Mouse (Mus musculus) gastrocnemius, postnatal 10 days (tissue): Measurements from ENCODE around the gene Adgb. TPM values are rescaled to one million over a fixed set of nuclear protein-coding genes. Genes with fewer than 3 reads are reported as not detected.

Source experiments
- DNase-seq: peaks from one replicate; pipeline ENCODE4 v3.0.0; 2021; ENCODE audit warnings: mixed read lengths
- total RNA-seq, 2 experiments: library from RNA; stranded (reverse); gene quantifications; 2 replicates each; pipeline ENCODE4 v1.2.3; 2021

Adgb gene
- total RNA-seq, 2 experiments from 2014 or later = 0.09 TPM; not detected in 1

GRCm38 (mm10) chr10:10350550-10350949 lies 121.6 kb downstream of the Adgb start:
- no peak for DNase-seq

GRCm38 (mm10) chr10:10343930-10344329 lies 128.2 kb downstream of the Adgb start:
- no peak for DNase-seq

- no peak for DNase-seq
Measured at GRCm38 (mm10) chr10:10325560-10325959, 146.6 kb downstream of the Adgb start.

- no peak for DNase-seq
Measured at GRCm38 (mm10) chr10:10322961-10323360, 149.2 kb downstream of the Adgb start.

GRCm38 (mm10) chr10:10321119-10321781 lies 150.9 kb downstream of the Adgb start:
- DNase-seq = peak; percentile 52

- no peak for DNase-seq
Measured at GRCm38 (mm10) chr10:10320364-10321083, 151.6 kb downstream of the Adgb start.

GRCm38 (mm10) chr10:10318086-10318485 lies 154.0 kb downstream of the Adgb start:
- no peak for DNase-seq

- DNase-seq = no peak
Measured at GRCm38 (mm10) chr10:10315631-10316030, 156.5 kb downstream of the Adgb start.

- no peak for DNase-seq
Measured at GRCm38 (mm10) chr10:10314521-10314920, 157.6 kb downstream of the Adgb start.

- no peak for DNase-seq
Measured at GRCm38 (mm10) chr10:10309877-10310426, 162.2 kb downstream of the Adgb start.

- DNase-seq = no peak
Measured at GRCm38 (mm10) chr10:10309056-10309455, 163.1 kb downstream of the Adgb start.

- DNase-seq = no peak
Measured at GRCm38 (mm10) chr10:10307384-10307783, 164.7 kb downstream of the Adgb start.

- DNase-seq = no peak
Measured at GRCm38 (mm10) chr10:10304370-10304769, 167.8 kb downstream of the Adgb start.

- no peak for DNase-seq
Measured at GRCm38 (mm10) chr10:10301692-10302091, 170.4 kb downstream of the Adgb start.

GRCm38 (mm10) chr10:10300915-10301439 lies 171.1 kb downstream of the Adgb start:
- no peak for DNase-seq

- no peak for DNase-seq
Measured at GRCm38 (mm10) chr10:10299987-10300386, 172.1 kb downstream of the Adgb start.

- DNase-seq = no peak
Measured at GRCm38 (mm10) chr10:10287221-10287867, 184.8 kb downstream of the Adgb start.

Other genes starting within 250 kb of the Adgb start
- gene Rab32, start 85.9 kb upstream of the Adgb start, total RNA-seq = 1 to 10 TPM; 2.4 to 3.6 TPM
- not detected for gene Gm10944, start 209.0 kb upstream of the Adgb start, total RNA-seq